Mouse (Mus musculus) megakaryocyte, embryonic 14.5 days (primary cell): ENCODE results near the gene Aldoc. TPM values are rescaled to one million over a fixed set of nuclear protein-coding genes. Genes with fewer than 3 reads are reported as not detected.
A peak's percentile ranks its signal among the peaks of the same experiment; 100 is the strongest.

Experiments used
- H3K27me3 ChIP-seq: replicated peaks from 2 replicates; pipeline ENCODE3; 2012; ENCODE audit warnings: inconsistent platforms
- H3K36me3 ChIP-seq: replicated peaks from 2 replicates; pipeline ENCODE3; 2012; ENCODE audit warnings: low read length, inconsistent platforms, mixed read lengths
- H3K4me1 ChIP-seq: 2 replicates; pipeline ENCODE4 v1.6.1; 2012; ENCODE audit warnings: inconsistent platforms
- H3K4me3 ChIP-seq: replicated peaks from 2 replicates; pipeline ENCODE3; 2012; ENCODE audit warnings: moderate library complexity, mild to moderate bottlenecking, inconsistent platforms
- H3K9me3 ChIP-seq: 2 replicates; pipeline ENCODE4 v1.6.1; 2012; ENCODE audit warnings: inconsistent platforms
- FLI1 ChIP-seq: IDR thresholded peaks from 2 replicates; pipeline ENCODE4 v1.6.1; 2012; ENCODE audit warnings: low read length, inconsistent platforms, mixed read lengths
- GATA1 ChIP-seq: IDR thresholded peaks from 3 replicates; pipeline ENCODE4 v1.6.1; 2012; ENCODE audit warnings: mixed read lengths, low read length, inconsistent platforms, borderline replicate concordance
- polyA plus RNA-seq: library from polyadenylated mRNA; stranded (reverse); fragments of >175 nt; gene quantifications from 2 replicates; pipeline ENCODE4 v1.2.3, GENCODE M21; 2012; ENCODE audit warnings: low replicate concordance; ENCODE audit not compliant: insufficient read depth

The Aldoc gene
- polyA plus RNA-seq, 1 experiment = 25.1 TPM

DNA sequence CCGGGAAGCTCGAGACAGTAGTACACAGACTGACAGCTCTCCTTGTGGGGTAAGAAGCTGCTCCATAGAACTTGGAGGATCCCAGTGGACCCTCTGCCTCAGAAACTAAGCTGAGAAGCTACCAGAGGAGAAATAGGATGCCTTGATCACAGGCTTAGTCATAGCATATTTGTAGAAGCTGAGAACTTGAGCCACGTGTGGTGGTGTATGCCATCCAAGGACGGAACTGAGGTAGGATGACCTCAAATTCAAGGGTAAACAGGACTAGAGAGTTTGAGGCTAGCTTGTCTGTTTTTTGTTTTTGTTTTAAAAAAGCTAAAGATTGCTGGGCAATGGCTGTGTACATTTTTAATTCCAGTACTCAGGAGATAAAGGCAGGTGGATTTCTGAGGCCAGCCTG lies 17.5 kb upstream of the Aldoc start:
- TF ChIP-seq FLI1 (no peak), GATA1 (no peak)
- Histone ChIP-seq H3K4me3 (no peak overlapping the region), H3K9me3 (no peaks in the 10 kb centered on the region), H3K27me3 (no peaks in the 10 kb centered on the region), H3K4me1 (peaks cover 56% of the 10 kb centered on the region), H3K36me3 (peaks cover 55% of the 10 kb centered on the region)

- Histone ChIP-seq H3K4me1 (peaks cover 45% of the 10 kb centered on the region), H3K27me3 (no peaks in the 10 kb centered on the region), H3K9me3 (no peaks in the 10 kb centered on the region), H3K36me3 (peaks cover 86% of the 10 kb centered on the region), H3K4me3 (no peak overlapping the region)
- TF ChIP-seq GATA1 (no peak), FLI1 (no peak)
Measured at GRCm38 (mm10) chr11:78310861-78311511, 11.8 kb upstream of the Aldoc start.

DNA sequence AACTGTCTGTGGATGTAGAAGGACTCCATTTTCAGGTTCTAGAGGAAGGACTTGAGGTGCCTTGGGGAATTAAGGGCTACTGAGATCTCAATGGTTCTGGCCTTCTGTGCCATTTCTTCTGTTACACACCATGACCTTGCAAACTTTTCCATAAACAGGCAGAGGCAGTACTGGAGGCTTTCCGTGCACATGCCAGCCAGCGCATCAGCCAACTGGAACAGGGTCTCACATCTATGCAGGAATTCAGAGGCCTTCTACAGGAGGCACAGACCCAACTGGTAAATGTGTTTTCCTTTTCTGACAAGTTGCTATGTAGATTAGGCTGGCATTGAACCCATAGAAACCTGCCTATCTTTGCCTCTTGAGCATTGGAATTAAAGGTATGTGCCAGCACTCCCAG lies 9.1 kb upstream of the Aldoc start:
- no peaks in the 10 kb centered on the region for H3K9me3 ChIP-seq
- TF ChIP-seq GATA1 (no peak), FLI1 (no peak)
- no peaks in the 10 kb centered on the region for H3K27me3 ChIP-seq
- H3K4me3 ChIP-seq = no peak overlapping the region
- peaks cover 90% of the 10 kb centered on the region for H3K36me3 ChIP-seq
- H3K4me1 ChIP-seq = peaks cover 26% of the 10 kb centered on the region

GRCm38 (mm10) chr11:78318411-78318810 lies 4.4 kb upstream of the Aldoc start:
- no peak overlapping the region for H3K4me3 ChIP-seq
- no peaks in the 10 kb centered on the region for H3K27me3 ChIP-seq
- peaks cover 33% of the 10 kb centered on the region for H3K4me1 ChIP-seq
- peaks cover 90% of the 10 kb centered on the region for H3K36me3 ChIP-seq
- no peaks in the 10 kb centered on the region for H3K9me3 ChIP-seq
- no peak for TF ChIP-seq FLI1
- no peak for TF ChIP-seq GATA1

- no peaks in the 10 kb centered on the region for H3K27me3 ChIP-seq
- peaks cover 52% of the 10 kb centered on the region for H3K4me1 ChIP-seq
- H3K36me3 ChIP-seq = peaks cover 86% of the 10 kb centered on the region
- no peaks in the 10 kb centered on the region for H3K9me3 ChIP-seq
- TF ChIP-seq GATA1 = no peak
- no peak for TF ChIP-seq FLI1
- H3K4me3 ChIP-seq = peak overlapping the region; percentile 91
Measured at GRCm38 (mm10) chr11:78322076-78322831, 514 bp upstream of the Aldoc start.

DNA sequence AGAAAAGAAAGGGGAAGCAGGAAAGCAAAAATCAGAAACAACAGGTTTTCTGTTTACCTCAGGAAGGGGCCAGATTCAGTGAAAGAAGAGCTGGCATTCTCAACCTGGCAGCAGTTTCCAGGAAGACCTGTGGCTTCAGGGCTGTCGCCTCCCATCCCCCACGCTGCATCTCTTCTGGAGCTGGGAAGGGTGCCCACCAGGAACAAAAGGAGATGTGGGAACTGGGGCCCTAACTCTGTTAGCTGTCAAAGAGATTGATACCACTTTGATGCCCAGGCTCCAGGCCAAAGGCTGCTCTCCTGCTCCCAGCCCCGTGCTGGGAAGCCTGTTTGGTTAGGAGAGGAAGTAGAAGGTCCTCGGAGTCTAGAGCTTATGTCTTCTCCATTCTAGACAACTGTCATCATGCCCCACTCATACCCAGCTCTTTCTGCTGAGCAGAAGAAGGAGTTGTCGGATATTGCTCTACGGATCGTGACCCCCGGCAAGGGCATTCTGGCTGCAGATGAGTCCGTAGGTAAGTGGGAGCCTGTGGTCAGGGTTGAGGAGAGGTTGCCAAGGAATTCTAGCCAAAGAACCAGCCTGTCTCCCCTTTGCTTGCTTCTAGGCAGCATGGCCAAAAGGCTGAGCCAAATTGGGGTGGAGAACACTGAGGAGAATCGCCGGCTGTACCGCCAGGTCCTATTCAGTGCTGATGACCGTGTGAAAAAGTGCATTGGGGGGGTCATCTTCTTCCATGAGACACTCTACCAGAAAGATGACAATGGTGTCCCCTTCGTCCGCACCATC lies 1.4 kb downstream of the Aldoc start:
- TF ChIP-seq GATA1 (no peak), FLI1 (no peak)
- H3K4me1 ChIP-seq = peaks cover 58% of the 10 kb centered on the region
- peaks cover 68% of the 10 kb centered on the region for H3K36me3 ChIP-seq
- no peaks in the 10 kb centered on the region for H3K27me3 ChIP-seq
- peak overlapping the region; percentile 91 for H3K4me3 ChIP-seq
- no peaks in the 10 kb centered on the region for H3K9me3 ChIP-seq

GRCm38 (mm10) chr11:78324965-78325364 lies 2.2 kb downstream of the Aldoc start:
- no peak for TF ChIP-seq GATA1
- peaks cover 64% of the 10 kb centered on the region for H3K4me1 ChIP-seq
- peaks cover 61% of the 10 kb centered on the region for H3K36me3 ChIP-seq
- H3K4me3 ChIP-seq = no peak overlapping the region
- H3K9me3 ChIP-seq = no peaks in the 10 kb centered on the region
- no peaks in the 10 kb centered on the region for H3K27me3 ChIP-seq

DNA sequence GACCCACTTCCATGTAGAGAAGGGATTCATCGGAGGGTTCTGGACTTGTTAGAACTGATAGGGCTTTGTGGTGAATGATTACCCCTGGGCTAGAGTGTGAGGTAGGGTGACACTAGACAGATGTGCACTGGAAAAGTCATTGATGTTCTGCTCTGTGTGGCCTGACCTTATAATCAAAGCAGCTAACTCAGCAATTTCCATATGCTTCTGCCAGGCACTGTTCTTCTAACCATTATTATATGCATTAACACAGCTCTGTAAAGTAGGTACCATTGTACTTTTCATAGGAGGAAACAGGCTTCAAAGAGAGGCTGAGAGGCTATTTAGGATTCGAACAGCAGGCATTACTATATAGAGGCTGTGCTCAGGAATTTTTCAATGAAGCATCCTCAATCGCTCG lies 4.4 kb downstream of the Aldoc start:
- TF ChIP-seq GATA1 (no peak), FLI1 (no peak)
- Histone ChIP-seq H3K36me3 (peaks cover 53% of the 10 kb centered on the region), H3K4me3 (no peak overlapping the region), H3K4me1 (peaks cover 65% of the 10 kb centered on the region), H3K27me3 (no peaks in the 10 kb centered on the region), H3K9me3 (no peaks in the 10 kb centered on the region)

DNA sequence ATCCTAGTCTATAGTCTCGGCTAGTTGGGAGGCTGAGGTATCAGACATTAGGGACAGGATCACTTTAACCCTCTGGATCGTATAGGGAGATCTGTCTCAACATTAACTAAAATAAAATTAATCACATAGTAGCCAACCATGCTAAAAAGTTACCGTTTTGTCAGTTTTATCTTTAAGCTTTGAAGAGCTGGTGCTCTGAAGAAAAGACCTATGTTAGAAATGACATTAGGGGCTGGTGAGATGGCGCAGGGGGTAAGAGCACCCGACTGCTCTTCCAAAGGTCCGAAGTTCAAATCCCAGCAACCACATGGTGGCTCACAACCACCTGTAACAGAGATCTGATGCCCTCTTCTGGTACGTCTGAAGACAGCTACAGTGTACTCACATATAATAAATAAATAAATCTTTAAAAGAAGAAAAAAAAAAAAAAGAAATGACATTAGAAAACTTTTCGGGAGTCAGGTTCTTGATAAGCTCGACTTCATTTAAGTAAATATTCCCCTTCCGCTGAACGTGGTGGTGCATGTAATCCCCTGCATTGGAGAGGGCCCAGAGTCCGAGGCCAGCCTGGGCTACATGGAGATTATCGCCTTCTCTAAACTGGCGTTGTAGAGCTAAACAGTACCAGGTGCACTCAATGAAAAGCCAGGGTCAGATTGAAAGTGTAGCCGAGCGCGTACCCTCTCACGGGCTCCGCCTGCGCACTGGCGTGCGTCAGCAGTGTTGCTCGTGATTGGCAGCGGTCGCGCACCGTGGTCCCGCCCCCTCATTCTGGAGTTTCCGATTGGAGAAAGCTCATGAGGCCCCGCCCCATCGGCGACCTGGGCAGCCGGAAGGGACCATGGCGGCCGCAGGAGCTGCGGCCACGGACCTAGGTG lies 5.1 kb downstream of the Aldoc start, which contains the start of gene Pigs:
Pigs (plus strand) TSS at position 782 of the 878 bp plus-strand sequence.
- Histone ChIP-seq H3K36me3 (peaks cover 55% of the 10 kb centered on the region), H3K4me3 (peak within 1 kb of the TSS; percentile 97), H3K27me3 (no peaks in the 10 kb centered on the region), H3K9me3 (no peaks in the 10 kb centered on the region), H3K4me1 (peaks cover 64% of the 10 kb centered on the region)
- TF ChIP-seq FLI1 = no peak
